In genomic region chr7:118419491-118420180, GRCm38 (mm10) we compare ENCODE assay signal across 15 mouse cellular contexts. TPM values are rescaled to one million over a fixed set of nuclear protein-coding genes. Genes with fewer than 3 reads are reported as not detected.
A peak's percentile ranks its signal among the peaks of the same experiment; 100 is the strongest.
DNase-seq lines count a peak whose midpoint lies in the region; ATAC-seq lines count a peak whose summit lies in the region.
"Had no signal": no experiment of that assay in that cellular context is flagged by ENCODE, and none has a peak within 500 bp of the region (broad histone marks: within the 10 kb centered on the region; RNA-seq: fewer than 3 reads in every experiment).

No protein-coding gene starts in this region.

- H3K9ac ChIP-seq in neural tube, embryonic 13.5 days, result no peak overlapping the region
- H3K9ac ChIP-seq in forebrain, embryonic 14.5 days (ENCODE audit: low read length), result 0 out of 2 replicates have a peak overlapping the region, but pooled peaks have one; percentile 18
- no peak overlapping the region for H3K9ac ChIP-seq in midbrain, embryonic 12.5 days (replicated peaks)

- DNase-seq in neural tube, embryonic 10.5 days (ENCODE audit: extremely low spot score, low spot score), result no peak
- DNase-seq in forebrain, embryonic 14.5 days (ENCODE audit: low spot score), result no peak
- DNase-seq in retina, postnatal 1 day, result peak; percentile 40
- no peak for DNase-seq in right cerebral cortex, postnatal 25 days
- DNase-seq in left cerebral cortex, postnatal 36 days (ENCODE audit: low spot score in 2 of 2), result no peak
- no peak for DNase-seq in left cerebral cortex, adult 11 months (ENCODE audit: low spot score)
- DNase-seq: adrenal gland, postnatal 10 days; cerebellum, postnatal 10 days; heart, adult 2 months; liver; lung, adult 18-20 months; lung, postnatal 4 days had no signal

- peaks cover 12% of the 10 kb centered on the region; the same call in 1 of the 2 replicates for H3K4me1 ChIP-seq in neural tube, embryonic 13.5 days (replicated peaks)
- H3K4me1 ChIP-seq in forebrain, embryonic 14.5 days (ENCODE audit: control insufficient read depth, insufficient read depth, low read length), result no peaks in the 10 kb centered on the region
- H3K4me1 ChIP-seq in midbrain, embryonic 12.5 days, result 0 out of 2 replicates have a peak, but pooled peaks cover 7% of the 10 kb centered on the region

- no peak overlapping the region for H3K4me3 ChIP-seq in neural tube, embryonic 13.5 days
- no peak overlapping the region for H3K4me3 ChIP-seq in forebrain, embryonic 14.5 days (ENCODE audit: low read depth, low read length)
- no peak overlapping the region for H3K4me3 ChIP-seq in midbrain, embryonic 12.5 days
- H3K4me3 ChIP-seq: heart, adult 2 months had no signal

- peak overlapping the region; percentile 49 for H3K27ac ChIP-seq in neural tube, embryonic 13.5 days (replicated peaks)
- no peak overlapping the region; the same call in 1 of the 2 replicates for H3K27ac ChIP-seq in forebrain, embryonic 14.5 days (ENCODE audit: low read depth, low read length)
- H3K27ac ChIP-seq in midbrain, embryonic 12.5 days (replicated peaks), result peak overlapping the region; percentile 27; the same call in 1 of the 2 replicates
- H3K27ac ChIP-seq: heart, adult 2 months had no signal

- WGBS in neural tube, embryonic 13.5 days, result 46% methylated on average over 6 of the region's 6 CpGs
- 38% methylated on average over 6 of the region's 6 CpGs for WGBS in forebrain, embryonic 14.5 days
- WGBS in midbrain, embryonic 12.5 days, result 44% methylated on average over 6 of the region's 6 CpGs

- no peak for ATAC-seq in neural tube, embryonic 13.5 days (ENCODE audit: low read depth)
- peak; percentile 46; the same call in 1 of the 2 replicates for ATAC-seq in forebrain, embryonic 14.5 days
- no peak for ATAC-seq in midbrain, embryonic 12.5 days (ENCODE audit: low FRiP score, low read depth)

- intact Hi-C loops in left cerebral cortex, postnatal 36 days (cut with DNase I), result no loop called here

- H3K27me3 ChIP-seq in neural tube, embryonic 13.5 days, result no peaks in the 10 kb centered on the region
- no peaks in the 10 kb centered on the region for H3K27me3 ChIP-seq in forebrain, embryonic 14.5 days (replicated peaks; ENCODE audit: control insufficient read depth, insufficient read depth, low read length)
- H3K27me3 ChIP-seq in midbrain, embryonic 12.5 days, result no peaks in the 10 kb centered on the region

- no peaks in the 10 kb centered on the region for H3K9me3 ChIP-seq in neural tube, embryonic 13.5 days
- H3K9me3 ChIP-seq in forebrain, embryonic 14.5 days (replicated peaks; ENCODE audit: control insufficient read depth, low read length), result no peaks in the 10 kb centered on the region
- no peaks in the 10 kb centered on the region for H3K9me3 ChIP-seq in midbrain, embryonic 12.5 days

- H3K36me3 ChIP-seq in neural tube, embryonic 13.5 days, result no peaks in the 10 kb centered on the region
- H3K36me3 ChIP-seq in forebrain, embryonic 14.5 days (ENCODE audit: control insufficient read depth, insufficient read depth, low read length), result no peaks in the 10 kb centered on the region
- H3K36me3 ChIP-seq in midbrain, embryonic 12.5 days, result no peaks in the 10 kb centered on the region

- peak overlapping the region; percentile 24 for H3K4me2 ChIP-seq in neural tube, embryonic 13.5 days
- 0 out of 2 replicates have a peak overlapping the region, but pooled peaks have one; percentile 3 for H3K4me2 ChIP-seq in forebrain, embryonic 14.5 days (ENCODE audit: low read length)
- no peak overlapping the region for H3K4me2 ChIP-seq in midbrain, embryonic 12.5 days (replicated peaks)

RNA-seq across cellular contexts. Expression of gene Syt17, which starts 28.4 kb away (rescaled TPM):
- polyA plus RNA-seq in neural tube, embryonic 13.5 days (2015; fragmentation: Nextera tagmentation; extraction: Ambion mirVana), result 10.3 and 11.0 TPM in 2 replicates
- polyA plus RNA-seq in forebrain, embryonic 14.5 days (2014; fragmentation: Nextera tagmentation; extraction: Ambion mirVana), result 5.0 and 6.2 TPM in 2 replicates
- polyA plus RNA-seq in midbrain, embryonic 12.5 days (2016; fragmentation: Nextera tagmentation; extraction: Ambion mirVana), result 5.5 TPM in 2 replicates
- total RNA-seq in left cerebral cortex, postnatal 36 days (2021), result 10 to 100 TPM; 55.3 to 70.6 TPM
- total RNA-seq: MEL had no signal
